Mouse (Mus musculus) G1E (cell line): ENCODE measurements around the gene Cntn4. TPM values are rescaled to one million over a fixed set of nuclear protein-coding genes. Genes with fewer than 3 reads are reported as not detected.

Source experiments
- ATAC-seq: 2 replicates; pipeline ENCODE4 v1.8.0; 2016; ENCODE audit warnings: mild to moderate bottlenecking; ENCODE audit not compliant: insufficient number of reproducible peaks, poor library complexity, low FRiP score, severe bottlenecking; ENCODE audit errors: extremely low read depth
- DNase-seq: peaks from one replicate; pipeline ENCODE4 v3.0.0; 2012; ENCODE audit warnings: low spot score
- H3K27me3 ChIP-seq: 2 replicates; pipeline ENCODE4 v1.6.1; 2012; ENCODE audit warnings: mild to moderate bottlenecking, low read length, inconsistent platforms; ENCODE audit not compliant: insufficient read depth
- H3K36me3 ChIP-seq: replicated peaks from 2 replicates; pipeline ENCODE3; 2012; ENCODE audit warnings: mild to moderate bottlenecking, inconsistent platforms
- H3K4me1 ChIP-seq: 2 replicates; pipeline ENCODE4 v1.6.1; 2012; ENCODE audit warnings: low read depth, low read length, inconsistent platforms, mixed read lengths; ENCODE audit not compliant: insufficient read depth
- H3K4me3 ChIP-seq: 2 replicates; pipeline ENCODE4 v1.5.1; 2012; ENCODE audit warnings: low read depth, mild to moderate bottlenecking, inconsistent platforms, low read length, moderate library complexity, mixed read lengths
- H3K9me3 ChIP-seq: replicated peaks from 2 replicates; pipeline ENCODE4 v1.6.1; 2012; ENCODE audit warnings: inconsistent platforms
- CTCF ChIP-seq: IDR thresholded peaks from 2 replicates; pipeline ENCODE4 v1.5.1; 2012; ENCODE audit warnings: low read depth, low read length, inconsistent platforms, mixed read lengths
- GATA1 ChIP-seq: IDR thresholded peaks from 2 replicates; pipeline ENCODE4 v1.6.1; 2012; ENCODE audit warnings: borderline replicate concordance, low read length, inconsistent platforms, mixed read lengths
- GATA2 ChIP-seq: IDR thresholded peaks from 2 replicates; pipeline ENCODE4 v1.6.1; 2012; ENCODE audit warnings: low read depth, low read length, inconsistent platforms, borderline replicate concordance
- POLR2AphosphoS5 ChIP-seq: IDR thresholded peaks from 2 replicates; pipeline ENCODE4 v1.6.1; 2012; ENCODE audit warnings: low read depth, low read length, inconsistent platforms; ENCODE audit not compliant: insufficient replicate concordance
- TAL1 ChIP-seq: conservative IDR thresholded peaks from 2 replicates; pipeline ENCODE4 v1.6.1; 2012; ENCODE audit warnings: low read depth, low read length, inconsistent platforms, mixed read lengths
- polyA plus RNA-seq: library from polyadenylated mRNA; stranded (reverse); fragments of >175 nt; gene quantifications from 2 replicates; pipeline ENCODE4 v1.2.3, GENCODE M21; 2012
- total RNA-seq, 2 experiments: library from RNA; stranded (forward) in 1 of 2; stranded (reverse) in 1 of 2; fragments of 200-1000 nt in 1 of 2; fragments of >200 nt in 1 of 2; fragmentation: Nextera tagmentation in 1 of 2; gene quantifications; 2 replicates each; pipeline ENCODE4 v1.2.3; 2014 to 2017

Gene Cntn4
- total and polyA plus RNA-seq, 3 experiments, result 0.38 TPM; not detected in 2

DNA sequence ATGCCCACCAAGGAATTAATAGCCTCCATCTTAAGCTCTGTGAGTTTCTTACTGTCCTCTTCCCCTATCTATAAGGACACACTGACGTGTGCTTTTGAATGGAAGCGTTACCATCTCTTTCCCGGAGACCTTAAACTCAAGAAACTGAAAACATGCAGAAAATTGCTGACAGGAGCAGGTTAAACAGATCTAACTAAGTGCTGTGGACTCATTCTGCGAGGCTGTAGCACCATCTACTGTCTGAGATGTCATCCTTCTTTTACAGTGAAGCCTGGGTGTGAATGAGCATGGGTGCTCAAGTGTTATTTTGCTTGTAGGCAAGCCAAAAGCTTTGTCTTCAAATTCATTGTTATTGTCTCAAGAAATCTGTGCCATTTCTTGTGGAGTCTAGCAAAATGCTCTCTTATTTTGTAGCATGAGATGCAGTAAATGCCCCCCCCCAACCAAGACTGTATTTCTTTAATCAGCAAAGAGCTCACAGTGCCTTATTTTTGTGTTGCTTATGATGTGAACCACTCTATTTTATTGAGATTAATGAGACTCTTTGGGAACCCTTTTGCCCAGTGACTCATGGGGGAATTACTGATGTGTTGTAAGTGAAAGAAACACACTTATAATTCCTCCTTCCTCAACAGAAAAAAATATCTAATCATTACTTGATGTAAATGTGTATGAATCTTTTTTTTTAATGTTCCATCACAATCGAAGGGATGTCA, 968.2 kb downstream of the Cntn4 start:
- no peak for DNase-seq

DNA sequence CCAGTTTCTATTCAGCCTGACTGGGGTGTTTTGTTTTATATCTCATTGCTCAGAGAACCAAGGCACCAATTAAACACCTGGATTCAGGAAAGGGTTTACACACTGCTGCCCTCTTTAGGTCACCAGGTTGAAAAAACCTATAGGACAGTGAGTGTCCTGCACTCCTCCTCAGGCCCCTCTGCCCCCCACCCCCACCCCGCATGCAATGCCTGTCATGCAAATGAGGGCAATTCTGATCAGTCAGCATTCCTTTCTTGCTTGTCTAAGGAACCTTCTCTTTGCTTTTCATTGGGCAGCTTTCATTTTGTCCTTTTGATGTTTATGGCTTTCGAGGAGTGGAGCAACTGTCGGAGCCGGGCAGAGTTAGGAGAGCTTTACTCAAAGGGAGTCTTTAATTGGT, 969.5 kb downstream of the Cntn4 start:
- Histone ChIP-seq H3K9me3 (no peaks in the 10 kb centered on the region), H3K27me3 (no peaks in the 10 kb centered on the region), H3K4me3 (no peak overlapping the region), H3K36me3 (no peaks in the 10 kb centered on the region), H3K4me1 (no peaks in the 10 kb centered on the region)
- no peak for TF ChIP-seq GATA2
- TF ChIP-seq TAL1, result no peak
- TF ChIP-seq POLR2AphosphoS5, result no peak
- DNase-seq (no peak), ATAC-seq (no peak)

More for the DNA sequence above, 968.2 kb downstream of the Cntn4 start:
- Histone ChIP-seq H3K4me3 (no peak overlapping the region), H3K36me3 (no peaks in the 10 kb centered on the region), H3K4me1 (no peaks in the 10 kb centered on the region), H3K27me3 (no peaks in the 10 kb centered on the region), H3K9me3 (no peaks in the 10 kb centered on the region)
- no peak for TF ChIP-seq CTCF
- ATAC-seq, result no peak

GRCm38 (mm10) chr6:106663780-106664651, 986.6 kb downstream of the Cntn4 start:
- Histone ChIP-seq H3K4me3 (no peak overlapping the region), H3K4me1 (no peaks in the 10 kb centered on the region), H3K27me3 (no peaks in the 10 kb centered on the region), H3K36me3 (no peaks in the 10 kb centered on the region), H3K9me3 (no peaks in the 10 kb centered on the region)
- peak; percentile 80 for ATAC-seq
- TF ChIP-seq CTCF (peak; percentile 43; the same call in 1 of the 2 replicates), TAL1 (no peak), POLR2AphosphoS5 (no peak)
- DNase-seq, result no peak

GRCm38 (mm10) chr6:106675581-106675980, 998.1 kb downstream of the Cntn4 start:
- no peak for ATAC-seq
- Histone ChIP-seq H3K4me1 (no peaks in the 10 kb centered on the region), H3K27me3 (no peaks in the 10 kb centered on the region), H3K9me3 (no peaks in the 10 kb centered on the region), H3K4me3 (no peak overlapping the region), H3K36me3 (no peaks in the 10 kb centered on the region)
- no peak for DNase-seq
- TF ChIP-seq GATA1, result no peak
- TF ChIP-seq POLR2AphosphoS5, result no peak
- no peak for TF ChIP-seq CTCF
- no peak for TF ChIP-seq GATA2
- no peak for TF ChIP-seq TAL1

- no peaks in the 10 kb centered on the region for H3K27me3 ChIP-seq
- ATAC-seq (no peak), DNase-seq (no peak)
- no peak overlapping the region for H3K4me3 ChIP-seq
- TF ChIP-seq CTCF (no peak), GATA1 (no peak), GATA2 (no peak), POLR2AphosphoS5 (no peak), TAL1 (no peak)
- no peaks in the 10 kb centered on the region for H3K4me1 ChIP-seq
- no peaks in the 10 kb centered on the region for H3K9me3 ChIP-seq
- no peaks in the 10 kb centered on the region for H3K36me3 ChIP-seq
These were observed 1024.5 kb downstream of the Cntn4 start for GRCm38 (mm10) chr6:106701931-106702330.

DNA sequence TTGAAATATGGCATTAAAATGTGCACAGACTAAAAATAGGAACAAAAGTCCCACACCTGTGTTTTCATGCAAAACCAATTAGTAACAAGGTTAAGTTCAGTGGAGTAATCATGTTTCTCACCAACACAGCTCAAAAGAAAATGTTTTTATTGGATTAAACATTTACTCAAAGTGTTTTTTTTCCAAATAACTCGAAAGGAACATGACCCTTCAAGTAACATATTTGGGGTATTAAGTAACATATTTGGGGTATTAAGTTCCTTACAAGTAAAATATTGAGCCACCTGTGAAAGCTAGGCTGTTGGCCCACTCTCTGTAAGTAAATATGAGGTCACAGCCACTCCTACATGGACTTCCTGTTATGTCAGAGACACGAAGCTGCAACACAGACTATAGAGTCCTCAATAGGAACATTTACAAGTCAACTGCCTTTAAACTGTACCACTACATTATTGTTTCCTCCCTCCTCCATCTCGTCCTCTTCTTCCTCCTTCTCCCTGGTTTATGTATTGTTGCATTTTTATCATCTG, 1028.1 kb downstream of the Cntn4 start:
- Histone ChIP-seq H3K36me3 (no peaks in the 10 kb centered on the region), H3K9me3 (no peaks in the 10 kb centered on the region), H3K4me1 (no peaks in the 10 kb centered on the region), H3K4me3 (no peak overlapping the region), H3K27me3 (no peaks in the 10 kb centered on the region)
- DNase-seq, result no peak
- ATAC-seq, result no peak
- TF ChIP-seq CTCF (no peak), GATA1 (no peak)
